Mouse (Mus musculus) gastrocnemius, postnatal 4 days (tissue): Measurements from ENCODE around the gene Gpr143. TPM values are rescaled to one million over a fixed set of nuclear protein-coding genes. Genes with fewer than 3 reads are reported as not detected.
"Not testable (repeated sequence)": the region's sequence is repeated elsewhere in the genome, so short reads cannot be mapped to it uniquely, and the experiment has no call there.

ENCODE experiments used
- DNase-seq, 2 experiments: peaks; one replicate each; pipeline ENCODE4 v3.0.0; 2021 to 2022; ENCODE audit warnings: low spot score in 2 of 2, mixed read lengths in 2 of 2
- long read RNA-seq, 2 experiments: library from polyadenylated mRNA; stranded (forward); transcript quantifications; one replicate each; pipeline ENCODE4 v2.0.0; 2021
- total RNA-seq, 2 experiments: library from RNA; stranded (reverse); gene quantifications; 2 replicates each; pipeline ENCODE4 v1.2.3; 2021

Gpr143 gene
- total RNA-seq, result under 1 TPM in 1 of 2 experiments, not detected in 1; 0.31 TPM
- long read RNA-seq, experiment 1, result 0 reads
- long read RNA-seq, experiment 2, partial matches to known transcripts, result 0 of 2 reads
- long read RNA-seq, experiment 2, other reads (novel, unspliced or antisense), result 0 of 2 reads

DNA sequence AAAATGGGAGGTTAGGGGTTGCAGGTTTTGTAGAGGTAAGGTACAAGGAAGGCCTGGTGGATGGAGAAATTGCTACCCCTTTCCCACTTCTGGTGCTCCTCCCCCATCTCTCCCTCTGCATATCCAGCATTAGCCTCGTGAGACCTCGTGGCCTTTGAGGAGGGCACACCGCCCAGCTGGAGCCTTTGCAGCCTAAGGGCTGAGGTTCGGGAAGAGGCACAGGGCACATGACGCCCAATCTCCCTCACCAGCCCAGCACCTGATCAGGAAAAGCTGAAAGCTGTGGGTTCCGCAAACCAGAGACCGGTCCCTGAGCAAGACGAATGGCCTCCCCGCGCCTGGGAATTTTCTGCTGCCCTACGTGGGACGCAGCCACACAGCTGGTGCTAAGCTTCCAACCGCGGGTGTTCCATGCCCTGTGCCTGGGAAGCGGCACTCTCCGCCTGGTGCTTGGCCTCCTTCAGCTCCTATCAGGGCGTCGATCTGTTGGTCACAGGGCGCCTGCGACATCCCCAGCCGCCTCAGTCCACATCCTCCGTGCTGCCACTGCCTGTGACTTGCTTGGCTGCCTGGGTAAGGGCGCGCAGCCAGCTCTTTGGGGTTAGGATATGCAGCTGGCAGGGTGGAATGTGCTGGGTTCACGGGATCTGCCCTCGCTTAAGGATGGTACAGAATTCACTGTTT lies at the start of gene Gpr143:
Gene Gpr143, plus strand, starts transcription at position 202 of the 684 bp plus-strand sequence.
- peak in 1 of 2 experiments; percentile 5 for DNase-seq

DNA sequence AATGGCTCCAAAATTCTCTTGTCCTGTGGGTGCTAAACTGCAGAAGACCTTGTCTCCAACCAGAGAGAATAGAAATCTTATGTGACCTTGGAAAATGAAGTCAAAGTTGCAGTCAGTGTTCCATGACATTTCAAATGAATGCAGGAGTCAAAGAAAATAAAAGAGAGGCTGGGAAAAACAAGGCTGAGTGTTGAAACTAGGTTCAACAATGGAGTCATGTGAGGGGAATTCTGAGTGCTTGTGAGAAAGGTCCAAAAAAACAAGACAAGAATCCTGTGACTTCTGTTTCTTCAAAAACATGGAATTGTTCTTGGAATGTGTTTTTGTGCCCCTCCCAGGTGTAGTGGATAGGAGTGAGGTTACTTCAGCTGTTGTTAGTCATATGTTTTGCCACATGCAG lies 46.4 kb upstream of the Gpr143 start:
- DNase-seq, result no peak

DNA sequence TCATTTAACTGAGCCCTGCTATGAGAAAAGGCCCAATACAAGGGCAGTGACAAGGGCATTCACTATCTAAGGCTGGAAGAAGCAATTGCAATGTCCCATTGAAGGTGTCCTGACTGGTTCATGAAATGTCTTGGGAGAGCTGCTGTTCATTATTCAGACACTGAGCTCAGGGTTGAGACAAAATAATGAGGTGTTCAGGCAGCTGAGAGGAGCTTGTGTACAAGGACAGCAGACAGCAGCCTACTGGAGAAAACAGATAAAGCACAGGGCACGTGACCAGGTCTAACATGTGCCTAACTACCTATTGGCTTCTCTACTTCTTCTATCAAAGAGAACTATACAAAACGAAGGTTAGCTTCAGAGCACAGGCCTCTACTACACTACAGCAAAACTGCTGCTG lies 43.5 kb upstream of the Gpr143 start:
- DNase-seq, result no peak

DNA sequence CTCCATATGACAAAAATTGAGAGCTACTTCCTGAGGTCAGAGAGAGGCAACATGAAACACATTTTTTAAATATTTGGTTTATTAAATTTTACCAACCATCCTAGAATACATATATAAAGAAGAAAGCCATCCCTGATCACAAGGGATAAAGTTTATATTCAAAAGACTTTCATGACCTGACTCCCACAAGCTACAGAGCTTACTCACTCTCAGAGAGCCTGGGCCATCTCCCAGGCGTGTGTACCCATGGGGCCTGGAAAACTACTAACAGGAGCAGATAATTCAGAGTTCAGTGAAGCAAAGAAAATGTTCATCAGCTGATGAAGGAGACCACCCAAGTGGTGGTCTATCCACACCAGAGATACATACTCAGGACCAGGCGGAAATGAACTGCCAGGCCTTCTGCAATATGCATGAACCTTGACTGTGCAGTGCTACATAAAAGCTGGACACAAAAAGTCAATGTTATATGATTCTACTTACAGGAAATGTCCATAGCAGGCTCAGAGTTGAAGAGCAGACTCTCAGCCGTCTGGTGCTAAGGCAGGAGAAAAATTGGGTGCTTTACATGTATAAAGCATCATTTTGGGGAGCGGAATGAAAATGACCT lies 42.9 kb upstream of the Gpr143 start:
- no peak for DNase-seq

DNA sequence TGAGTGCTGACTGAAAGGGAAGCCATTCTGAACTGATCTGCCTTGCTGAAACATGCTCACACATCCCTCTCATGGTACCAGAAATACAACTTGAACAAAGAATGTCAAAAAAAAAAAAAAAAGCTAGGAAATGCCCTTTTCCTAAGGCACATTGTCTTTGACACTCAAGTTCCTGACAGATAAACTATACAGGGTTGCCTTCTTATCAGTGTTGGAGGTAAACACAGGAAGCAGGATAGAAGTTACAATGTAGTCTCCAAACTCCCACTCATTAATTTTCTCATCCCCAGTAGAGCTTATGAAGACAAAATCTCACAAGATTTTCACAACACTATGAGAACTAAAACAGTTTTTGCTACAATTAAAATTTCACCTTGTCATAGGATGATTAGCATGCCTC lies 38.1 kb upstream of the Gpr143 start:
- no peak for DNase-seq

DNA sequence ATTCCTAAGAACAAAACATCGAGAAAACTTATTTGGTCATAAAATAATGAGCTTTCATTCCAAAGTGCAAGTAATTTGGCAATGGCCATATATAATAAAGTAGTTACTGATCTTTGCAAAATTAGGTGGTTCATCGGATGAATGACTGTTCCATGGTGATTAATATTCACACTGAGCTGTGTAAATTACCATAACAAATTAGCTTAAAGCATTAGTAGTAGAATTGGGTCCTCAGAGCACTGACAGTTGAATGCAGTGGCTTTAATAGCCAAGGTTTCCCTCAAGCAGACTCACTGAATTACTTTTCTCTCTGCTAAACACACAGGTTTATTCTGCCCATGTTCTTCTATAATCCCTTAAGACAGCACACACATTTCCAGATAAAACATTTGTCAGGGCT lies 35.8 kb upstream of the Gpr143 start:
- DNase-seq, result no peak

DNA sequence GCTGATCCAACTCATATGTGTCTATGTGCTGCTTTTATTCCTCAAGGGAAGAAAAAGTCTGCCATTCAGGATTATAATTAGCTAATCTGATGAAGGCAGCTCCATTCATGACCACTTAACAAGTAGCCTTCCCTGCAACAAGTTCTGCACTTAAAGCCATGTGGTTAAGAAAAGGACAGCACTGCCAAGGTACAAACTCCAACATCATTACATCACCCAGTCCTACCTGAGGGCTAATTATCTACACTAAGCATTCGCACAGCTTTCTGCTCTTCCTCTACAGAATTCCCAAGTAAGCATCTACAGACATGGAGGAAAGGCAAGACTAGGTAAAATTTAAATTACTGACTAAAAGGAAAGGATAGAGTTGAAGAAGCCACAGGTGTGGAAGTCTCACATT lies 25.9 kb upstream of the Gpr143 start:
- no peak for DNase-seq

DNA sequence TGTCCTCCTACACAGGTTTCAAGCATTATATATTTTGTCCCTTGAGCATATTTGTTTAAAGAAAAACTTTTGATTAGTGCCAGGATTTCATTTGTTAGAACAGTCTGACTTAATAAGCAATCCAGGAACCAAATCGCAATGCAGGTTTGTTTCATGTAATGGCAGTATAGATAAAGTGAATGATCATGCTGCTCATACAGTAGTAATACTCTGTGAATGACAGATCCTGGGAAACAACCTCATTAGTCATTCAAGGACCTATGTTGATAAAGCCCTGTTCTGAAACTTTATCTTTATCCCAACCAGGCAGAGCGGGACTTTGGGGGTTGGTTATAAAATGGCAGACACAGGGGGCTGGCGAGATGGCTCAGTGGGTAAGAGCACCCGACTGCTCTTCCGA lies 25.4 kb upstream of the Gpr143 start:
- DNase-seq, result no peak

DNA sequence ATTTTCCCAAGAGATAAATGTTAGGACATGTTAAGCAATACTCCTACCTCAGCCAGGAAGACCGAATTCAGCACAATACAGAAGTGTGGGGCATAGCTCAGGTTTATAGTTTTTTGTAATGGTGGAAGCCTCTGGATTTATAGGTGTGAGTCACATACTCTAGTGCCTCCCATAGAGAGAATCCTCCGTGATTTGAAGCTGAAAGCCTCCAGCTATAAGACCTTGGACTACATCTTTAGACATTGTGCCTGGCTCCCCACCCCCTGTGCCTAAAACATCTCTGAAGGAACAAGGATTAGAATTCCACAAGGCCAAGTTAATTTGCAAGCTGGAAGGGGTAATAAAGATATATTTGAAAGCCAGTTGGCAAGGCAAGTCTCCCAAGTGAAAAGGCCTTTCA lies 19.3 kb upstream of the Gpr143 start:
- DNase-seq, result no peak

DNA sequence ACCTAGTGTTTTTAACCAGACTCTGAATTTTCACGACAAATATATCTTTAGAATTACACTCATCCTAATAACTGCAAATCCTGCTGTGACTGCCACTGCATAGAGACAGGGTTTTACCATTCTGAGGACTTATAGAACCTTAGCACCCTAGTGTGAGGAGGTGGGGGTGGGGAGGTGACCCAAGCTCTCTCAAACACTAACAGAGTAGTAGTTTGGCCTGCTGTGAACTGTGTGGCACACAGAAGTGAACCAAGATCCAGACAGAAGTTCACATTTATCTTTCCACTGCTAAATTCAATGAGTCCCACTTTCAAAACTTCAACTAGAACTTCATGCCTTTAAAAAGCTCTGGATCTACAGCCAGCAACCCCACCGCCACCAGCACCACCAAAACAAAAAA lies 18.9 kb upstream of the Gpr143 start:
- DNase-seq, result no peak

DNA sequence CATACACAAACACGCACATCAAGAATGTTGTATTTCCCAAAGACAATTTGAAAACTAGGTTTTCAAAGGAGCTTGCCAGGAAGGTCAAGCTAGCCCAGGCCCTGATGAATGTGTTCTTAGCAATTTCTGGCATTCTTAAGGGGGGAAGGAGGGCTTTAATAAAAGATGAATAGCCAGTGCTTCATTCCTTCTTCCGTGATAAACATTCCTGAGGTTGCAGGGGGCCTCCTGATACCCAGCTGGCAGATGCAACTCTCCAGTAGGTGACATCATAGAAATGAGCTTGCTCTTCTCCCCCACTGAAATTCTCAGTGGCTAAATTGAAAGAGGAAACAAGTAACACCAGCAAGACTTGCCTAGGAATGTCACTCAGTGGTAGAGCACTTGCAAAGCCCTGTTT lies 17.6 kb upstream of the Gpr143 start:
- no peak for DNase-seq

DNA sequence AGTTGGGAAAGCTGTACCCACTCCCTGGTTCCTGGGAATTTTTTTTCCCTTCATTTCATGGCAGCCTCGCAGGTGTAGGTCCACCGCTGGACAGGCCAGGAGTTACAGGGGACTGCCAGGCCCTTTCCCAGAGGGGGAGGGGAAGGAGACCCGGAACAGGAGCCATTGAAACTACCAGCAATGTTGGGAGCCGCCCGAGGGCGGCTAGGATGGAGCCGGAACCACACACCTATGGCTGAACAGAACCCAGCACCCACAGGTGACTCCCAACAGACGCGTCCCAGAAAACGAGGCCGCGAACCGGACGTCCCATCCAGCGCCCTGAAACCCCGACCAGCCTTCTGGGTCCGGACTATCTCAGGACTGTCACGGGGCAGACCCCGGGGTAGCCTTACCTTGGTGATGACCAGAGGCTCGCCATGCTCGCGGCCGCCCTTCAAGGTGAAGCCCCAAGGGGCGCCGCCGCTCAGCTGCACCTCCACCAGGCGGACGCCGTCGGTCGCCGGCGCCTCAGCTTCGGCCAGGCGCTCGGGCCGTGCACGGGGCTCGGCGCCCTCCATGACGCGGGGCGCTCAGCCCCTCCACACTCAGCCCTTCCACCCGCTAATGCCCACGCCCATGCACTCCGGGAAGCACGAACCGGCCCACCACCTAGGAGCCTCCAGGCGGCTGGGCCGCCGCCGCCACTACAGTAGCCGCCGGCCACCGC lies 12.7 kb upstream of the Gpr143 start, which contains the start of gene Shroom2:
Gene Shroom2, minus strand, starts transcription at position 575 of the 709 bp plus-strand sequence.
- no peak for DNase-seq

DNA sequence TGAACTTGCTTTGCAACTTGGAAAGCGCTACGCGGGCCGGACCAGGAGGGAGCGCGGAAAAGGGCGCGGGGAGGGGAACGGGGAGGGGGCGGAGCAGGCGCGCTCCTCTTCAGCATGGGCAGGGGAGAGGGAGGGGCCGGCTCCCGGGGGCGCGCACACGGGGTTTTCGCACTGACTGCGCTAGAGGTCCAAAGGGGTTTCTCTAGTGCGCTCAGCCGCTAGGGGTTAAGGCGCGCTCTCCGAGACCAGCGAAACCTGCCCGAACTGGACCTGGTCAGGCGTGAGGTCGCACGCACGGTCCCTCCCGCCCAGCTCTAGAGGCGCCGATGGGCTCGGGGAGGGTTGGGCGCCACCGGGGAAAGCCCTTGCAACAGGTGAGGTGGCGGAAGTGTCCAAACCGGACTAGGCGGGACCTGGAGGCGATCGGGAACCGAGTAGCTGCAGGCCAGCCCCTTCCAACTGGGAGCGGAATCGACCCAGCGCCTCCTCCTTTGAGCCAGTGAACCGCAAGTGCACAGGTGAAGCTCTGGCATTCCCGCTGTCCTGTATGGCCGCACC lies 12.0 kb upstream of the Gpr143 start:
- peak; percentile 29 to 38 for DNase-seq

DNA sequence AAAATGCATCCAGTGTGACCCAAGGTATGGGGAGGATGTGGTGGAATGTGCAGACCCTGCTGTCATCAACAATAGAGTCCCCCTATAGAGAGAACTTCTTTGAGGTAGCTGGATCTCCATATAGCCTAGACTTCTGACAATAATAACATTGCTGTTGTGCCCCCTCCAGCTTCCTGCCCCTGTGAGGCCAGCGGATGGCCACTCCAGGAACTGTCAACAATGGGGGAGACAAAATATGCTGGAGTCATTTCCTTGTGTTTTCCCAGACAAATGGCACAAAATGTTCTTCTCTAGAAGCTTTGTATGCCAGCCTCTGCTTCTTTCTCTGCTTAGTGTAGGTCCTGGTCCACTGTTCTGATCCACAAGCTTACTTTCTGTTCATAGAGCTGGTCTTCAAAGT lies 6.4 kb downstream of the Gpr143 start:
- DNase-seq, result no peak

DNA sequence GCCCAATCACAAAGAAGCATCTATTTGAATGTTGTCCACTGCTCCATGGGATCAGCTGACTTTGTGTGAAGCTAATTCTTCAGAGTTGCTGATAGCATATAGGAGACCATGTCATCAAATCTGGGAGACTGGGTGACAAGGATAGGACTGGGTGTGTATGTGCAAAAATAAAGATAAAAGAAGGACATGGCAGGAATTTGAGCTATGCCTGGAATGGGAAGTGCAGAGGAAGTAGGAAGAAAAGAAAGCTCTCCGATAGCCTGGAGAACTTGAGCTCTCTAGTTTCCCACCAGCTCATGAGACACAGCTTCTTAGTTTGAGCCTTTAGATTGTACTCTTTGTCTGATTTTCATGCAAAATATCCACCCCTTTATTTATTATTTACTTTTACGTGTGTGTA lies 6.9 kb downstream of the Gpr143 start:
- DNase-seq, result no peak

DNA sequence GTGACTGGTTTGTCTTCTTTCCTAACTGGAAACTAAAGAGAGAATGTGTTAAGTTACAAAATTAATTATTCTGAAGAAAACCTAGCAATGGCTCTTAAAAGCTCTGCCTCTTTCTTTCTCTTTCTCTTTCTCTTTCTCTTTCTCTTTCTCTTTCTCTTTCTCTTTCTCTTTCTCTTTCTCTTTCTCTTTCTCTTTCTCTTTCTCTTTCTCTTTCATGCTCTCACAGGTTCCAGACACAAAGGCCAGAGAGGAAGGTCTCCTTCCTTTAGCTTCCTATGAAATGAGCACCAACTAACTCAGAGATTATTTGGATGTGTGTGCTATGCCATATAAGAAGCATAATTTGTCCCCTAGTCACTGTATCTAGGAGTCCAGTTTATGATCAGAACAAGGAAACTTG lies 23.6 kb downstream of the Gpr143 start:
- no peak for DNase-seq

DNA sequence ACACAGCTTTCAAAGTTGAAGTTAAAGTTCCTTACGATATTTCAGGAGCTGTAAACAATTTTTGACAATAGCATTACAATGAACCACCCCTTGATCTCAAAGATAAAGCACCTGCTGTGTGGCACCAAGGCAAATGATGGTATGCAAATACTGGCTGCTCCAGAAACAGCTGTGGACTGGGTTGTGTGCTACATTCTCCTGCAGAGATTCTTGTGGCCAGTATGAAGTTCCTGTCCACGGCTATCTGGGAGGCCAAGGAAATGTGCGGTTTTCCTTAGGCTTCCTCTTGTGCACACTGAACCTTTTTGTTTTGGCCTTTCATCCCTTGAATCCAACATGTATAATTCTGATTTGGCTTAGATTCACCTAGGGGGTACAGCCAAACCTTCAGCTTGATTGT lies 31.6 kb downstream of the Gpr143 start:
- no peak for DNase-seq

DNA sequence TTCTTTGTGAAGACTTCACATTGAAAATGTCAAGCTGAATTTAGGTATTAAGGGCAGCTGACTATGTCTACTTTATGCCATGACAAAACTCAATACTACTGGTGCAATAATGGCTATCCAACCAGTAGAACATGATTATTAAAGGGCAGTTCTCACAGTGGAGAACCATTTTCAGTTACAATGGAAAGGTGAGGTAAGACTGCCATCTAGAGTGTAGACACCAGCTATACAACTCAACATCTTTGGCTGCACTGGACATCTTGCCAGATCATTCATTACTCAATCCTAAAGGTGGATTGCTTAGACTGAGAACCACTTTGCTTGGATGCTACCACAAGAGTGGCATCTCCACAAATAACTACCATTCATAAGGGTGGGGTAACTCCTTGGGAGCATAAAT lies 37.3 kb downstream of the Gpr143 start:
- DNase-seq, result no peak

DNA sequence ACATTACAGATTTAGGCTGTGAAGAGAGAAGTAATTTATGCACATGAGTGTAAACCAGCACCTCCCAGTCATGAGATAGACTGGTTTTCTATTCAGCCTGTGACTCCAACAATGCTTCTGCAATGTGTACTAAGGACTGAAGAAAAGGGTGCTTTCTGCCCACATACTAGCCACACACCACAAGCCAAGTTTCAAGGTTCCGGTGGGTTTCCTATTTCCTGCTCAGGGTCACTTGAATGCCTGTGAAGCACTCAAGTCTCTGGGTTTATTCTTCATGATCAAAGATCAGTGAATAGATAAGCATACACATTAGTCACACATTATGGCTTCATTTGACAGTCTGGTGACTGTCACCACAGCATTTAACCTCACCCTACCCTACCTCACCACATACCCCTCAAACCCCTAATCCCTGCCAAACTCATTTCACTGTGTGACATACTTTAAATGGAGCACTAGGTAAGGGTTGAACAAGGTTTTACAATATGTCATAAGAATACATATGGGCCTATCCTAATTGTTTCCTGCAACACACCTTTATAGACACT lies 49.4 kb downstream of the Gpr143 start:
- not testable (repeated sequence) for DNase-seq

DNA sequence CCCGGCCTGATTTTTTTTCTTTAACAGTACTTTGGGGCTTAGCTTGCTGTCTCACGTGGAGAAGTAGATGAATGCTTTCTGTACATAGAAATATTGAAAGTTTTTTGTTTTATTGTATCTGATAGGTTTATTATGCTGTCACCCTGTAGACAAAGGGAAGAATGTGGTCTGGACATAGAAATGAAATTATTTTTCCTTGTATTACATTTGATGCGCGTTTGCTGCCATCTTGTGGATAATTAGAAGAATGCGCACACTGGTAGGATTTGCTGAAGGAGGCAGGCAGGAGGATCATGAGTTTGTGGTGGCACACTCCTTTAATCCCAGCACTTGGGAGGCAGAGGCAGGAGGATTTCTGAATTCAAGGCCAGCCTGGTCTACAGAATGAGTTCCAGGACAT lies 53.2 kb downstream of the Gpr143 start:
- not testable (repeated sequence) for DNase-seq

DNA sequence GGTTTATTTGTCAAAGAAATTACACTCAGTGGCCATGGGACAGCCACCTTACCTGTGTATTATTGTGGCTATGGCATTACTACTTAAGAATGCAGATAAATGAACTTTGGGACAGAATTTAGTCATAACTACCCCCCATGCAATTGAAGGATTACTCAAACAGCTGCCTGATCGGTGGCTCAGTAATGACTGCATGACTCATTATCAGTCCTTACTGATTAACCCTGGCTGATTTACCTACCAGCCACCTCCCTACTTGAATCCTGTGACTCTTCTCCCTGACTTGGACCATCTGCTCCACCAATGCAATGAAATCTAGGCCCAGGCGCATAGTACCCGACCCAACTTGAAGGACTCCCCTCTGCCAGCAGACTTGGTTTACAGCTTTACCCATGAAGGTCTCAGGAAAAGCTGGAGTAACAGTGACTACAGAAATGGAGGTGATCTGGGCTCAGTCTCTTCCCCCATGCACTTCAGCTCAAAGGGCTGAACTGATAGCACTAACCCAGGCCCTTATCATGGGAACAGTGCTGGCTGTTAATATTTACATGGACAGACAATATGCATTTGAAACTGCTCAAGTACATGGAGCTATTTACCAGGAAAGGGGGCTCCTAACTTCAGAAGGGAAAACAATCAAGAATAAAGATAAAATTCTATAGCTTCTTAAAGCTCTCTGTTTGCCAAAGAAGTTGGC lies 73.5 kb downstream of the Gpr143 start:
- no peak for DNase-seq
